Mouse (Mus musculus): ENCODE measurements around the gene Fer1l4.

The Fer1l4 gene

DNA sequence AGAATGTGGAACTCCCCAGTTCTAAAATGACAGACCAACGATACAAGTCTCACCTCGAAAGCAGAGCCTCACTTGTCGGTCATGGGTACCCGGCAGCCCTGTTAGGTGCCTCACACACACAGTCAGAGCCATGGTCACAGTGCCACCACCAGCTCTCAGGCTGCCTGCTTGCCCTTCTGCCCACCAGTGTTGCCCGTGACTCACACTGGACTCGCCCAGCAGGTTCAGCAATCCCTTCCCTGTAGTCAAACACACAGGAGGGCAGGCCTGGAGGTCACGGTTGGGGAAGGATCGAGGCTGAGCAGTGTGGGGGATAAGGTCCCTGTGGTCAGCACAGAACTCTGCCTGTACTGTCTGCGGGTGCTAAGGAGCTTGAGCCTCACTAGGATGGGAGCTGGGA lies at the start of gene Fer1l4:
Gene Fer1l4 (minus strand): TSS at position 132 of the 400 bp plus-strand sequence.
- DNase-seq, result no peak

DNA sequence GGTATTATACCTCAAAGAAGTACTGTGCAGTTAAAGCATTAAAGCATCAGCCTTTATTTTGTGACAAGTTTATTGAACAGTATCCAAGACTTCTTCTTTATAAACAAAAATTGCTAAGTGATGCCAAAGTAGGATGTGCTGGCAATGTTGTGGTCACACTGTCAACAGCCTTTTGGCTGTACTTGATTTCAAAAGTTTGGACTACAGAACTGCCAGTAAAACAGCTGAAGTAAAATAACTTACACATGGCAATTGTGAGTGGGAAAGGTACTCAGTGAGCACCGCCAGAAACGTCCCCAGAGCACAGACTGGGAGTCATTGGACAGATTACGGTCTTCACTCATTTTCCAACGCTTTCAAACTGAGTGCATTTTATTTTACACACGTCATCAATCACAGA lies 39.2 kb upstream of the Fer1l4 start:
- DNase-seq, result no peak

DNA sequence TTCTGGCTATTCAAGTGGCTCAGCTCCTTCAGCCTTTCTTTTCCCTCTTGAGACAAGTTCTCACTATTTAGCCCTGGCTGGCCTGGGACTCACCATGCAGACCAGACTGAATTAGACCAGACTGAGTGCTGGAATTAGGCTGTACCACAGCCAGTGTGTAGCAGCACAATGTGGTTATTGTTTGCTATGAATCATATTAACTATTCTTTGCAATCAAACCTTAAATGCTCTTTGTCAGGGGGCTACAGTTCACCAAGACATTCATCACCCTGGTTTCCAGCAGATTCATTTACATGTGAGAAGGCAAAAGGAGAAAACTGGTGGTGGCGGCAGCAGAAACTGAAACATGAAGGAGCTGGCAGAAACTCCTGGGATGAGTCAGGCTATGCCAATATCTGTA lies 37.1 kb upstream of the Fer1l4 start:
- no peak for DNase-seq

DNA sequence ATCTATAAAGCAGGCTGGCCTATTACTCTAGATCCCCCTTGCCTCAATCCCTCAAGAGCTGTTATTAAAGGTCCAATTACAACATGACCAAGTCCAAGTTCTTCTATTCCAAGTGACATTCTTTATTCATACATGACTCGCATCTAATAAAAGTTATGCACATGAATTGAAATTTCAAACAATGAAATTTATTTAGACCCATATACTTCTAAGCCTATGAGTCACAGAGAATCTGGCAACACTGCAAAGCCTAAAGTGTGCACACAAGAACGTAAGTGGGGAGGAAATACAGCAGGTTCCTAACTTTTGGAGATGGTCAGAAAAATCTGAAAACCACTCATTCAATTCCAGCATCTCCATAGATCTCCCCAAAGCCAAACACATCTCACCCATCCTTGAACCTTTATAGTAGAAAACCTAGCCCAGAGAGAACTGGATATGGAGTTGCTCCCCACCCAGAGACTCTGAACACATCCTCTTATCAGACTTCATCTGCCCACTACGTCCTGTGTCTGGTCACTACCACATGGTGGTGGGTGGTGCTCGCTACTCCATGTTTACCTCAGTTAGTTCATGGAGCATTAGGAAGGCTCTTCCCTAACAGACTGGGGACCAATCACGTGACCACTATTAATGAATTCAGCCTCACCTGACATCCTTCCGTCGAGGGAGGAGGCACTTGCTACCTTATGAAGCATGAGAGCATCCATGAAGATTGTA lies 34.8 kb upstream of the Fer1l4 start:
- DNase-seq, result no peak

DNA sequence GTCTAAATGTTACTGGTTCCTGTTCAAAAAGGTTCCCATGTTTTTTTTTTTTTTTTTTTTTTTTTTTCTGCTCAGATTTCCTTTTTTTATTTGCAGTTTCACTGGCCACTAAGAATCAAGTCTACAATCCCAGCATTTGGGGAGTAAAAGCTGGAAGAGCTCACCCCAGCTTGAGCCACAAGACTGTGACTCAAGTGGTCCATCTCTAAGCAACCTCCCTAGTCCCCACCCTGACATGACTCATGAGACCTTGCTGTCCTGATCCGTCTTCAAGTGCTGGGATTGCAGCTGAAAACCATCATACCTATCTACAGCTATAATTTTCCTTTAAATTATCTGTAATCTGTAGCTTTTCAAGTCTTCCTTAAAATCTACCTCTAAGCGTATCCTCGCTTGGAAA lies 31.8 kb upstream of the Fer1l4 start:
- no peak for DNase-seq

DNA sequence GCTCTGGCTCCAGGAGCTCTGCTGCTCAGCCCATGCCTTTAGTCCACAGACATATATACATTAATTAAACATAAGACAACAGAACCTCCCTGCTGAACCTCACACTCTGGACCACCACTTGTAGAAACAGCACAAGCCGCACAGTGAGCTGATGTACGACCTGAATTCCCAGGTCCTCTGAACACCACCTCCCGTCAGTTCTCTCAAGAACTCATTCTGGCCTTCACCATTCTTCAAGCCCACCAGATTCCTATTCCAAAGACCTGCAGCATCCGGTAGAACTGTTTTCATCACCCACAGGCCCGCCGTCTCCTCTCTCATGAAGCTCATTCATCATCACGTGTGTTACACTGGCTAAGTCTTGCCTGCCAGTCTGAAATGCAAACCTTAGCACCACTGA lies 27.6 kb upstream of the Fer1l4 start:
- DNase-seq, result no peak

DNA sequence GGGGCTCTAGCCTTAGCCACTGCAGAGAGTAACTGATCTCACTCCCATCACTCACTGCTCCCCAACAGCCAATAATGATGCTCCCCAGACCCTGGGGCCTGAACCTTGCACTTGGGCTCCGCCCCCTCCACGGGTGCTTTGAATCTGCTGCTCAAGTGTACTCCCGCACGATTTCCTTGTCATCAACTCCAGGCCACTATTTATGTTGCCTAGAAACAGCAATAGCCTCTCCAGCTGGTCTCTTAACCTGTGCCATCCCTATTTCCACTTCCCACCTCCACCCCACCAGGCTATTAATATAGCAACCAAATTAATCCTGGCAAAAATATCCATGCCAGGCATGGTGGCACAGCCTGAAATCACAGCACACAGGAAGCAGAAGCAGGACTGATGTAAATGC lies 26.9 kb upstream of the Fer1l4 start:
- DNase-seq, result no peak

DNA sequence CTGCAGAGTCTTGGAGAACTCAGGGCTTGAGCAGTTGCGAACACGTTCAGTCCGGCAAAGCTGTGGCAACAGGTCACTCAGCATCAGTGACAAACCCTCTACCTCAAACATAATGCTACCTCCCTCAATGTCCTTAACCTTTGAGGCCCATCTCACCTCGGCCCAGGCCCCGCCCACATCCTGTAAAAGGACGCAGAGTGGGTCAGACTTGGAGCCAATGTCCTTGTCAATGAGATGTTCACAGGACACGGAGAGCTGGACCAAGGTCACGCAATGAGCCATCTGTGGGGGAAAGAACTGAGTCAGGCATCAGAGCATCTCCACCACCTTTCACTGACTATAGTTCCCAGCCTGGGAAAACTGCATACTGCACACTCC lies 26.4 kb upstream of the Fer1l4 start:
- DNase-seq, result no peak

DNA sequence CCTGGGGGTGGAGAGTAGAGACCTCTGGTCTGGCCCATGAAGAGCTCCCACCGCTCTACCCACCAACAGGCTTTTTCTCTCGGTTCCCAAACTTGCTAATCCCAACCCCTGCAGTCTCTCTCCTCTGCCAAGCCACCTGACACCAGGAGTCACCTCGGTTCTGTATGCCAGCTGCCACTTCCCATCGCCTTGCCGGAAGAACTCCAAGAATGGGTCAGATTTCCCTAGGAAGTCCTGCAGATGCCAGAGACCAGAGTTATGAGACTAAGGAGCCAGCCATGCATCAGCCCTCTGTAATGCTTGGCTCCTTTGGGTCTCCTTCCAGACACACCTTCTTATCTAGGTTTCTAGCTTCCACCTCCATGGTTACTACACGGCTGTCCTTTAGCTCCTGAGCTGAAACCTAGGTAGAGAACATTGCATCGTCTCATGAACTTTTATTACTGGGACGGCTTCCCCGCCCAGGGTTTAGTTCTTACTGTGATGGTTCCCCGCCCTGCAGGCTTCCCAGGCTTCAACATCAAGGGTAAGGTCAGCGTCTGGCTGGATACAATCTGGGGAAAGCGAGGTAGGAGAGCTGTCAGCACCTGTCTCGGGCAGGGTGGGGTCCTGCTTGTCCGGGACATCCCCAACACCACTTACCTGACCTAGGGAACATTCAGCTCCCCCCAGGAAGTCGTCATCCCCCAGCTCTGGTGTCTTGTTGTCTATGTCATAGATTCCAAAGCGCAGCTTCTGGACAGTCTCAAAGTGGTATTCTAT lies 25.9 kb upstream of the Fer1l4 start:
- no peak for DNase-seq

DNA sequence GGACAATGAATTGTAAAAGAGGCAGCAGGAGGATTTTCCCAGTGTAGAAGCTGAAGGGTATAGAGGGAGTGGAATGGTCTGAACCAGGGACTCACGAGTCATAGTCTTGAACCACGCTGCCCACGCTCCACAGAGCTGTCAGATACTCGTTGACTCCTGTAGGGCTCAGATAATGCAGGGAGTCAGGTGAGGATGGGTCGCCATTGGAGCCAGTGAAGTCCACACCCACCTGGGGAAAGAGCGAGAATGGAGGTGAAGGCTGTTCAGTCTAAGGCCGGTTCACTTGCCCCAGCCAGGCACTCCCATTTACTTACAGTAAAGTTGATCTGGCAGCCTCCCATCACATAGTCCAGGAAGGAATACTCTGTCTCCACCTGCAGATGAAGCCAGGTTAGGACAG lies 24.7 kb upstream of the Fer1l4 start:
- DNase-seq, result no peak

DNA sequence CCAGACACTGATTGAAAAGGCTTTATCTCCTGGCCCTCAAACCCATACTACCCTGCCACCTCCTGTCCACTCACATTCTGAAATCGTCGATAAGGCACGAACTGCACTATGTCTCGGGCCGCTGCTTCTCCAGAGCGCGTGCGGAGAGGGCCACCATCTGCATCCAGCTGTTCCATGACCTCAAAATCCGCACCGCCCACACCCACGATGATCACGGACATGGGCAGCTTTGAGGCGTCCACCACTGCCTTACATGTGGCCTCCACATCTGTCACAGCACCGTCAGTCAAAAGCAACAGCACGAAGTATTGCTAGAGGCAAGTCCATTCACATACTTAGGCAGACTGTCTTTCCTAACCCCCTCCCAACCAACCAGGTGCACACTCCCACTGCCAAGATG lies 21.0 kb upstream of the Fer1l4 start:
- no peak for DNase-seq

DNA sequence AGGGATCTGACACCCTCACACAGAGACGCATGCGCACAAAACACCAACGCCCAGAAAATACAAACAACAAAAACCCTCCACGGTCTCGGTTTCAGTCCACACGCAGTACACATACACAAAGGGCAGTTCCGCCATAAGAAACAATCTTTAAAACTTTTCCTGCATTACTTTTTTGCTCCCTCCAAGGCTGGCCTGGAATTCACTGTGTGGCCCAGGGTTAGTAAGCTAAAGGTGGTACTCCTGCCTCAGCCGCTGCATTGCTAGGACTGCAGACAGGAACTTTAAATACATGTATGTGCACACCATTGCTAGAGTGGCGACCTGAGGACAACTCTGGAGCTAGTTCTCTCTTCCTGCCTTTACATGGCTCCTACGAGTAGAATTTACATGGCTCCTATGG lies 18.5 kb upstream of the Fer1l4 start:
- DNase-seq, result no peak

DNA sequence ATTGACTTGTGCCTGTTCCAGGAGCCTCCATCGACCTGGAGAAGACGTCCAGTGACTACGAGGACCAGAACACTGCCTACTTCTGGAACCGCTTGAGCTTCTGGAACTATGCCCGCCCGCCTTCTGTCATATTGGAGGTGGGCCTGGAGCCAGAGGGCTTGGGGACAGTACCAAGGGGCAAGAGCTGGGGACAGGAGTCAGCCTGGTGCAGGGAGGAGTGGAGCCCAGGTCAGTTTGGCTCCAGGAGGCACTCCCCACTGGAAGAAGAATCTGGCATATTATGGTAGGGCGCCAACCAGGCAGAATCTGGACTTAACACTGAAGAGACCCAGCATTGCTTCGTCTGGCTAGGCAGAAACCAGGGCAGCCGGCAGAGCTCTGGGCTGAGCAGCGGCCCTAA lies 15.2 kb upstream of the Fer1l4 start:
- no peak for DNase-seq

DNA sequence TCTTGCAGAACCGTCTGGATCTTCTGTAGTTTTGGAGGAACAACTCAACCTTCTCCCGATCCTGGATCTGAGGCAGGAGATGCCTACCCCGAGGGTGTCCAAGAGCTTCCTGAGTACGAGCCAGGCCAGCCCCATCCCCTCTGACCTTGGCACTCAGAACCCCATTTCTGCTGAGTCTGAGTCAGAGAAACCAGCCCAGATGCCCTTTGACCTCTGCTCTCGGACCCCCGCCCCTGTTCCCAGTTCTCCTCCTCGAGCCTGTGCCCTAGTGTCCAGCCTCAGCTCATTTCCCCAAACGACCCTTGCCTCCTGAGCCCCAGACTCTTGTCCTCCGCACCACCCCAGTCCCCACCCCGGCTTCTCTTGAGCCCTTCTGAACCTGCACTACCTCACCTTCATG lies 13.4 kb upstream of the Fer1l4 start:
- DNase-seq, result no peak

DNA sequence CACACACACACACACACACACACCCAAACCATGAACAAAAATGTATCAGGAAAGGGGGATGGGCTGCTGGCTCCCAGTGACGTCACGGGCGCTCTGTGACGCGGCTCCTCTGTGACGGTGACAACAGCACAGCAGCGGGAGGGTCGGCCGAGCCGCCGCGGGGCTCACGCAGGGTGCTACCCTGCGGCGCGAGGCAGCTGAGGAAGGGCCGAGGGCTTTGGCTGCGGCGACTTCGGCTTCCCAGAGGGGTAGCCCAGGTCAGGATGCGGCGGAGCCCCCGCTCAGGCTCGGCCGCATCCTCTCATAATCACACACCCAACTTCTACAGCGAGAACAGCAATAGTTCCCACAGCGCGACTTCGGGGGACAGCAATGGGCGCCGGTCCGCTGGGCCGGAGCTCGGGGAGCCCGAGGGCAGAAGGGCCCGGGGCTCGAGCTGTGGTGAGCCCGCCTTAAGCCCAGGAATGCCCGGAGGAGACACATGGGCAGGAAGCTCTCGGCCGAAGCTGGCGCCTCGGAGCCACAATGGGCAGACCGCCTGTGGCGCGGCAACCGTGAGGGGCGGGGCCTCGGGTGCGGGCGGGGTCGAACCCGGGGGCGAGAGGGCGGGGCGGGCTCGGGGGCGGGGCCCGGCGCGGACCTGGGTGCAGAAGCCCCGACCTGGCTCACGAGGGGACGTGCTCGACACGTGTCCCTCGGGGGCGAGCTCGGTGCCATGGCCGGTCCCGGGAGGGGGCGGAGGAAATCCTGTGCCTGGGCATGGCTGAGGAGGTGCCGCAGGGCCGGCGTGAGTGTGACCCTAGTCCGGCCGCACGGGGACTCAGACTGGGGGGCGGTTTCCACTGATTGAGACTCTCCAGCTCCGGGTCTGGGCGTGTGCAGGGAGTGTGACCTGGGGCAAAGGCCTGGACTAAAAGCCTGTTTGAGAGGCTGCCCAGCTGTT lies 12.6 kb upstream of the Fer1l4 start, which contains the start of gene Spag4:
Gene Spag4 (plus strand): TSS at position 77 of the 943 bp plus-strand sequence.
- DNase-seq, result peak; percentile 63

DNA sequence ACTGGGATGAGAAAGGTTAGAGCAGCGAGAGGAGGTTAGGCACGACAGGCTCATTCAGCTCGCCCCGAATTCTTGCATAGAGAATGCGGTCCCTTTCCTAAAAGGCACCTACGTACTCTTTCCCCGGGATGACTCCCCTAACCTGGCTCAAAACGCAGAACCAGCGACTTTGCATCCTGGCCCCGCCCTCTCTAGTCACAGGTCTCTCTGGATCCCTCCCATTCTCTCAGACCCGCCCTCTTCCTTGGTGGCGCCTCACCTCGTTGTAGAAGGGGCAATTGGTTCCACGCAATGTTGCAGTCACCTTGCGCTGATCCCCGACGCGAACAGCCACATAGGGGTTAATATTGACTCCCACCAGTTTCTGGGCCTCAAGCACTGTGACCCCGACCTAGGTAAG lies 4.8 kb downstream of the Fer1l4 start:
- no peak for DNase-seq

DNA sequence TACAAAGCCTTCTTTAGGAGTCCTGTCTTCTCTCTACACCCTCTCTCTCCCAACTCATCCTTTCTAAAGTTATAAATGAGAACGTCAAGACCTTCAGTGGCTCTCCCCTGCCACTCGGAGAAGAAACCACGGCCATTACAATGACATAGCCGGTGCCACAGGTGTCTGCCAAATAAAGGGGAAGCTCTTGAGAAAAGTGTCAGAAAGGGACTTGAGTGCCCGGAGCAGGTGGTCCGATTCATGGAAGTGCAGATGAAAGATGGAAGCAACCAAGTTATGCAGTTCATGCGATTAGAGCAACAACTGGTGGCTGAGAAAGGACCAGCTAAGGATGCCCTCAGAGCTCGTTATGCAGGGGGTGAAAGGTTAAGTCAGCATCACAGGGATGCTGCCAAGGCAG lies 9.8 kb downstream of the Fer1l4 start:
- no peak for DNase-seq

DNA sequence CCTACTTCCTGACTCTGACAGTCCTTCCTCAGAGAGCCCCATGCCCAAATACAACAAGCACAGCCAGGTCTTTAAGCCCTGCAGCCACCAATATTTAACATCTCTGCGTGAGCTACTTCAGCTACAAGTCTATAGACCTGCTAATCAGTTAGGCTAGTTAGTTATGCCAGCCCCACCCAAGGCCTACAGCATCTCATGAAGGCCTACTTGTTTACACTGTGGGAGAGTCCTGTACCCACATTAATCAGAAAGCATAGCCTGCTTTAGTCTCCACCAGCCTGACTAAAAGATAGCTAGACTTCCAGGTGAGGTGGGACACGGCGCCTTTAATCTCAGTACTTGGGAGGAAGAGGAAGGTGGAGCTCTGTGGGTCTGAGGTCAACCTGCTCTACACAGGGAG lies 13.4 kb downstream of the Fer1l4 start:
- no peak for DNase-seq

DNA sequence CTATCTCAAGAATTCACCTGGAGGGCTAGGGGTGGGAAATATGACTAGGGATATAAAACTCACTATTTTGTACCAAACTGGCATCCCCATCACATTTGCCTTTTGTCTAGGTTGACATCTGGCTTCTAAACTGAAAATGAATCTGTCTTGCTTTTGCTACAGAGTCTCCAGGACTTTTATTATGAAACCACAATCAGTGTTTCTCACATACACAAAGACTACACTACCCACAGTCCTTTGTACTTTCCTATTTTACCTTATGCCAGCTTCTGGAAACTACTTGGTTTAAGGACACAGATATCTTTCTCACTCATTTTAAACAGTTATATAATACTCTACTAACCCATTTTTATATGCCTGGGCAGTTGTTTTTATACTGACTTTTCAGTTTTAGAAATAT lies 27.3 kb downstream of the Fer1l4 start:
- no peak for DNase-seq

DNA sequence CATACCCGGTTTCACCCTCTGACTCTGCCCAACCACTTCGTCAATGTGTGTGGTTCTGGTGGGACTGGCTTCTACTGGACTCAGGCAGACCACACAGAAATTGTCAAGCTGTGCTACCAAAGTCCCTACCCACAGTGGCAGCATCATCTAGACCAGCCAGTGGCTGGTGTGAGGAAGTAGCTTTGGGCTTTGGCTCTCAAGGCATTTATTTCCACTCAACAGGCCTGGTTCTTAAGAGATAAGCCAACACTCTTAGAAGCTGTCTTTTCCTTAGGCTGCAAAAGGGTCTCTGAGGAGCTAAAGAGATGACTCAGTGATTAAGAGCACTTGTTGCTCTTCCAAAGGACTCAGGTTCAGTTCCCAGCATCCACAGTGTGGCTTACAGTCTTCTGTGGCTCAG lies 31.0 kb downstream of the Fer1l4 start:
- no peak for DNase-seq

DNA sequence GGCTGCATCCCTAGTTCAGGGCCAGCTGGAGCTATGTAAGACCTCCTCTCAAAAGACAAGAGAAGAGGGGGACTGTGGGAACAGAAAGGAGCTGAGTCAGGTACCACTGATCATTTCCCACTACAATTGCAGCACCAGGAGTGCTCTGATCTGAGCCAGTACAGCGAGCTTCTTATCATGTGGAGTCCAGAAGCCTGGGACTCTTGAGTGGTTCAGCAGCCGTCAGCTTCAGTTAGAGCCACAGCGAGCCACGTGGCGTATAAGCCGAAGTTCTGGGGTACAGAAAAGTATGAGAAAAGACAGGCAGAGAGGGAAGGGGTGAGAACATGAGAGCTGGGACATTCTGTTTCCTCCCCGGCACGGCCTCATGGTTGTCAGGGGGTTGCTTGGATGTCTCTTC lies 31.5 kb downstream of the Fer1l4 start:
- no peak for DNase-seq

DNA sequence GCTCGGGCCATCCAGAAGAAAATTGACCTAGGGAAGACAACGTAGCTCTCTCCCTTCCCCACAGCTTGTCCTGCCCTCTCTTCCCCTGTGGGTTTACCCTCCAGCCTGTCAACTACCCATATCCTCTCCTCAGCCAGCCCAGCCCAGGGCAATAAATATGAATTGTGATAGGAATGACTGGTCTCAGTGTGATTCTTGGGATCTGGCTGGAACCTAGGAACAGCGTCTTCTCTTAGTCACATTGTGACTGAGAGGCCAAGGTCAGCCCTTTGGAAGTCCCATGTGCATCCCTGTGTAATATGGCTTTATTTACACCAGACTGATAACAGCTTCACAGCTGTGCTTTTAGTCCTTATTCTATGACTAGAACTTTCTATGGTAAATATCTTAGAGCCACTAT lies 34.6 kb downstream of the Fer1l4 start:
- no peak for DNase-seq

DNA sequence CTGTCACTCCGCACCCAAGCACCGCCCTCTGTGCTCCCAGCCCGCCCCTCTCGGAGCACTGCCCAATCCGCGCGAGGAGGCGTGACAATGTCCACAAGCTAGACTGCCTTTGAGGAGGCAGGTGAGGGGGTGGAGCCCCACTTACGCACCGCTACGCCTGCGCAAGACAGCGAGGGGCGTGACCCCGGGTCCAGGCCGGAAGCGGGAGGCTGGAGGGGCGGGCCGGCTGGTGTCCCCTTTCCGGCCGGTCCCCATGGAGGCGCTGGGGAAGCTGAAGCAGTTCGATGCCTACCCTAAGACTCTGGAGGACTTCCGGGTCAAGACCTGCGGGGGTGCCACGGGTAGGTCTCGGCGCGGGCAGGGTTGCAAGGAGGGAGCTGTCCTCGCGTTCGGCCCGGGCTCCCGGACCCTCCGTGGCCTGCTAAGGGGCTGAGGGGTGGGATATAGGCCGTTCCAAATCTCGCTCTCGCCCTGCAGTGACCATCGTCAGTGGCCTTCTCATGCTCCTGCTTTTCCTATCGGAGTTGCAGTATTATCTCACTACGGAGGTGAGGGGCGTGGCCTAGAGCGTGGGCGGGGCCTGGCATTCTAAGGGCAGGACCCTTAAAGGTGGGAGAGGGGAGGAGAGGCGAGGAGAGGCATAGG lies 44.7 kb downstream of the Fer1l4 start, which contains the start of the genes 6430550D23Rik and Ergic3:
Gene 6430550D23Rik (minus strand): TSS at position 90 of the 645 bp plus-strand sequence.
Gene Ergic3 (plus strand): TSS at position 158 of the 645 bp plus-strand sequence.
- DNase-seq, result peak; percentile 97
